Mouse (Mus musculus): Measurements from ENCODE around the gene Tsku. TPM values are rescaled to one million over a fixed set of nuclear protein-coding genes. Genes with fewer than 3 reads are reported as not detected.

Gene Tsku
- polyA plus RNA-seq, 1 experiment from 2014 or later: 7.9 TPM

- Histone ChIP-seq H3K9me3 (ENCODE audit: control insufficient read depth, low read length) (no peaks in the 10 kb centered on the region), H3K4me1 (replicated peaks; ENCODE audit: control insufficient read depth, insufficient read depth, low read length) (peaks cover 18% of the 10 kb centered on the region), H3K27me3 (replicated peaks; ENCODE audit: control insufficient read depth, insufficient read depth, low read length) (no peaks in the 10 kb centered on the region), H3K36me3 (ENCODE audit: control insufficient read depth, insufficient read depth) (peaks cover 14% of the 10 kb centered on the region; the same call in 1 of the 2 replicates), H3K9ac (replicated peaks; ENCODE audit: low read depth, low read length) (no peak overlapping the region), H3K4me3 (replicated peaks; ENCODE audit: low read length) (no peak overlapping the region), H3K27ac (ENCODE audit: low read length) (no peak overlapping the region), H3K4me2 (ENCODE audit: low read length) (no peak overlapping the region)
- no peak for ATAC-seq
- WGBS: 96% methylated on average over 3 of the region's 3 CpGs
Measured at GRCm38 (mm10) chr7:98351523-98351922, 9.6 kb downstream of the Tsku start.

- no peak overlapping the region for H3K4me3 ChIP-seq (replicated peaks; ENCODE audit: low read length)
- H3K9ac ChIP-seq (replicated peaks; ENCODE audit: low read depth, low read length): no peak overlapping the region
- H3K27ac ChIP-seq (ENCODE audit: low read length): no peak overlapping the region
- H3K4me1 ChIP-seq (replicated peaks; ENCODE audit: control insufficient read depth, insufficient read depth, low read length): peaks cover 14% of the 10 kb centered on the region
- ATAC-seq: no peak
- 94% methylated on average over 6 of the region's 6 CpGs for WGBS
- H3K36me3 ChIP-seq (ENCODE audit: control insufficient read depth, insufficient read depth): peaks cover 14% of the 10 kb centered on the region; the same call in 1 of the 2 replicates
- H3K9me3 ChIP-seq (ENCODE audit: control insufficient read depth, low read length): no peaks in the 10 kb centered on the region
- no peak overlapping the region for H3K4me2 ChIP-seq (ENCODE audit: low read length)
- no peaks in the 10 kb centered on the region for H3K27me3 ChIP-seq (replicated peaks; ENCODE audit: control insufficient read depth, insufficient read depth, low read length)
Measured at GRCm38 (mm10) chr7:98349821-98350220, 11.3 kb downstream of the Tsku start.

DNA sequence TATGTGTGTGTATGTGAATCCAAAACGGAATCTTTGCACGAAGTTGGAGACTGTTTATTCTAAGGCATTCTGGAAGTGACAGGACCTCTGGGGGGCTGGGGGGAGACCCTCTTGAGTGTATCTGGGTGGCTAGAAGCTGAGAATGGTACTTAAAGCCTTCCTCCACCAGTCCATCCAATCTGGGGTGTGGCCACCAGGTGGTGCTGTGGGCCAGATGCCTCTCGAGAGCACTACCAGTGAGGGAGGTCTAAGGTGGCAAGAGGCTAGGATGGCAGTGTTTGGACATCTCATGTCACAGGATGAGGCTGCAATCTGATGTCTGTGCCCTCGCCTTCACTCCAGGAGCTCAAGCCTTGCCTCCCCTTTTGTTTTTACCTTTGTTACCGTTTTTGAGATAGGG is 12.0 kb downstream of the Tsku start:
- peaks cover 14% of the 10 kb centered on the region; the same call in 1 of the 2 replicates for H3K36me3 ChIP-seq (ENCODE audit: control insufficient read depth, insufficient read depth)
- peaks cover 7% of the 10 kb centered on the region for H3K4me1 ChIP-seq (replicated peaks; ENCODE audit: control insufficient read depth, insufficient read depth, low read length)
- H3K27ac ChIP-seq (ENCODE audit: low read length): no peak overlapping the region
- peak; percentile 26; the same call in 1 of the 2 replicates for ATAC-seq
- no peak overlapping the region for H3K9ac ChIP-seq (replicated peaks; ENCODE audit: low read depth, low read length)
- 16% methylated on average over 5 of the region's 5 CpGs for WGBS
- no peak overlapping the region for H3K4me3 ChIP-seq (replicated peaks; ENCODE audit: low read length)
- no peaks in the 10 kb centered on the region for H3K27me3 ChIP-seq (replicated peaks; ENCODE audit: control insufficient read depth, insufficient read depth, low read length)
- no peak overlapping the region for H3K4me2 ChIP-seq (ENCODE audit: low read length)
- H3K9me3 ChIP-seq (ENCODE audit: control insufficient read depth, low read length): no peaks in the 10 kb centered on the region

GRCm38 (mm10) chr7:98348043-98348442 is 13.1 kb downstream of the Tsku start:
- H3K4me1 ChIP-seq (replicated peaks; ENCODE audit: control insufficient read depth, insufficient read depth, low read length): no peaks in the 10 kb centered on the region
- H3K9me3 ChIP-seq (ENCODE audit: control insufficient read depth, low read length): no peaks in the 10 kb centered on the region
- WGBS: 57% methylated on average over 7 of the region's 7 CpGs
- ATAC-seq: peak; percentile 29; the same call in 1 of the 2 replicates
- H3K27me3 ChIP-seq (replicated peaks; ENCODE audit: control insufficient read depth, insufficient read depth, low read length): no peaks in the 10 kb centered on the region
- no peak overlapping the region for H3K9ac ChIP-seq (replicated peaks; ENCODE audit: low read depth, low read length)
- H3K27ac ChIP-seq (ENCODE audit: low read length): no peak overlapping the region
- H3K4me3 ChIP-seq (replicated peaks; ENCODE audit: low read length): no peak overlapping the region
- peaks cover 14% of the 10 kb centered on the region; the same call in 1 of the 2 replicates for H3K36me3 ChIP-seq (ENCODE audit: control insufficient read depth, insufficient read depth)
- H3K4me2 ChIP-seq (ENCODE audit: low read length): no peak overlapping the region

DNA sequence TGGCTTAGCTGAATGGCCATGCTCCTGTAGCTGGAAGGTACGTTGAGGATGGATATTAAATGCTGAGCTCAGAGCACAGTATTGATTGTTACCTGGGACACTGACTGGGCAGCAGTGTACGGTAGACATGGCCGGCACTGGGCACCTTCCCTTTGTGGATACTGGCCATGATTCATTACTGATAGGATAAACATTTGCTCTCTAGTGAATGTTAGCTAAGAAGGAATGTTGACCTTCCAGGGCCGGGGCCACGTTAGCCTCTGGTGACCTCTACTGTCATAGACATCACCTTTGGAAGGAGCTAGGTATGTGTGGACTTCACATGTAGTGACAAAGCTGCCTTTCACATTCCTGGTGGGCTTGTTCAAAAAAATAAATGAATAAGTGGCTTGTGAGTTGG is 13.7 kb downstream of the Tsku start:
- H3K4me2 ChIP-seq (ENCODE audit: low read length): no peak overlapping the region
- H3K27me3 ChIP-seq (replicated peaks; ENCODE audit: control insufficient read depth, insufficient read depth, low read length): no peaks in the 10 kb centered on the region
- ATAC-seq: no peak
- peaks cover 14% of the 10 kb centered on the region; the same call in 1 of the 2 replicates for H3K36me3 ChIP-seq (ENCODE audit: control insufficient read depth, insufficient read depth)
- H3K4me3 ChIP-seq (replicated peaks; ENCODE audit: low read length): no peak overlapping the region
- H3K9me3 ChIP-seq (ENCODE audit: control insufficient read depth, low read length): no peaks in the 10 kb centered on the region
- no peaks in the 10 kb centered on the region for H3K4me1 ChIP-seq (replicated peaks; ENCODE audit: control insufficient read depth, insufficient read depth, low read length)
- 86% methylated on average over 5 of the region's 5 CpGs for WGBS
- H3K27ac ChIP-seq (ENCODE audit: low read length): no peak overlapping the region
- no peak overlapping the region for H3K9ac ChIP-seq (replicated peaks; ENCODE audit: low read depth, low read length)

- H3K9ac ChIP-seq (replicated peaks; ENCODE audit: low read depth, low read length): no peak overlapping the region
- H3K27ac ChIP-seq (ENCODE audit: low read length): no peak overlapping the region
- 58% methylated on average over 6 of the region's 6 CpGs for WGBS
- H3K4me3 ChIP-seq (replicated peaks; ENCODE audit: low read length): no peak overlapping the region
- no peak for ATAC-seq
- H3K27me3 ChIP-seq (replicated peaks; ENCODE audit: control insufficient read depth, insufficient read depth, low read length): no peaks in the 10 kb centered on the region
- H3K4me2 ChIP-seq (ENCODE audit: low read length): no peak overlapping the region
- peaks cover 4% of the 10 kb centered on the region; the same call in 1 of the 2 replicates for H3K36me3 ChIP-seq (ENCODE audit: control insufficient read depth, insufficient read depth)
- peaks cover 3% of the 10 kb centered on the region; the same call in 1 of the 2 replicates for H3K4me1 ChIP-seq (replicated peaks; ENCODE audit: control insufficient read depth, insufficient read depth, low read length)
- H3K9me3 ChIP-seq (ENCODE audit: control insufficient read depth, low read length): no peaks in the 10 kb centered on the region
Measured at GRCm38 (mm10) chr7:98345036-98345435, 16.1 kb downstream of the Tsku start.

DNA sequence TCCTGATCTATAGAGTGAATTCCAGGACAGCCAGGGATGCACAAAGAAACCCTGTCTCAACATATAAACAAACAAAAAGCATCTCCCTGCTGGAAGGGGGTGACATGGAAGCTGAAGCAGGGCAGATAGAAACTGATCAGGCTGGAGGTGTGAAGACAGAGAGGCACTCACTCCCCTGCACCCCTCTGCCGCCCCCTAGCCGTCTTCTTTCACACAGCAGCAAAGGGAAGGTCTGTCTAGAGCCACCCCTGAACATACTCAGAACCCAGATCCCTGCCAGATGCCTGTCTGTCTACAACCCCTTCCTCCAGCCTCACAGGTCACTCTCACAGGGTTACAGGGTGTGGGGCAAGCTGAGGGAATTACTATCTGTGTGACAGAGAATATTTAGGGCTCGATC is 16.8 kb downstream of the Tsku start:
- Histone ChIP-seq H3K4me1 (replicated peaks; ENCODE audit: control insufficient read depth, insufficient read depth, low read length) (peaks cover 3% of the 10 kb centered on the region; the same call in 1 of the 2 replicates), H3K27ac (ENCODE audit: low read length) (no peak overlapping the region), H3K4me3 (replicated peaks; ENCODE audit: low read length) (no peak overlapping the region), H3K9ac (replicated peaks; ENCODE audit: low read depth, low read length) (no peak overlapping the region), H3K9me3 (ENCODE audit: control insufficient read depth, low read length) (no peaks in the 10 kb centered on the region), H3K4me2 (ENCODE audit: low read length) (no peak overlapping the region), H3K36me3 (ENCODE audit: control insufficient read depth, insufficient read depth) (no peaks in the 10 kb centered on the region), H3K27me3 (replicated peaks; ENCODE audit: control insufficient read depth, insufficient read depth, low read length) (no peaks in the 10 kb centered on the region)
- WGBS: 31% methylated on average over 3 of the region's 3 CpGs
- ATAC-seq: no peak

DNA sequence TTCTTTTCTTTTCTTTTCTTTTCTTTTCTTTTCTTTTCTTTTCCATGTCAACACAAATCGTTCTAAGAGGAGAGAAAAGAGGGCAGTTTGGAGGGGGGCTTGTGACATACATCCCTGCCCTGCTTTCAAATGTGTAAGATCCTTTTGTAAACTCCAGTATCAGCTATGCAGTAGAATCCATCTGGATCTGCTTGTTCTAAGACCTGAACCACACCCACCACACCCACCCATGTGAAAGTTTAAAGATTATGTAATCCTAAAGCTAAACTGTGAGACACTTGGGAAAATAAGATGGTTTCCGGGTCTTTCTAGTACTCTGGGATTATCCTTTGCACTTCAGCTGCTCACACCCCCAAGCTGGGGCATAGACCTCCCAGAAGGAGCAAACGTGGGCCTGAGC is 18.9 kb downstream of the Tsku start:
- ATAC-seq: no peak
- H3K9ac ChIP-seq (replicated peaks; ENCODE audit: low read depth, low read length): no peak overlapping the region
- WGBS: 48% methylated on average over 3 of the region's 3 CpGs
- H3K9me3 ChIP-seq (ENCODE audit: control insufficient read depth, low read length): no peaks in the 10 kb centered on the region
- H3K36me3 ChIP-seq (ENCODE audit: control insufficient read depth, insufficient read depth): no peaks in the 10 kb centered on the region
- H3K4me3 ChIP-seq (replicated peaks; ENCODE audit: low read length): no peak overlapping the region
- H3K27me3 ChIP-seq (replicated peaks; ENCODE audit: control insufficient read depth, insufficient read depth, low read length): no peaks in the 10 kb centered on the region
- H3K4me2 ChIP-seq (ENCODE audit: low read length): no peak overlapping the region
- H3K27ac ChIP-seq (ENCODE audit: low read length): no peak overlapping the region
- peaks cover 3% of the 10 kb centered on the region; the same call in 1 of the 2 replicates for H3K4me1 ChIP-seq (replicated peaks; ENCODE audit: control insufficient read depth, insufficient read depth, low read length)

GRCm38 (mm10) chr7:98341475-98341874 is 19.7 kb downstream of the Tsku start:
- Histone ChIP-seq H3K4me2 (ENCODE audit: low read length) (peak overlapping the region; percentile 72), H3K9me3 (ENCODE audit: control insufficient read depth, low read length) (no peaks in the 10 kb centered on the region), H3K27ac (ENCODE audit: low read length) (no peak overlapping the region), H3K9ac (replicated peaks; ENCODE audit: low read depth, low read length) (peak overlapping the region; percentile 46), H3K36me3 (ENCODE audit: control insufficient read depth, insufficient read depth) (no peaks in the 10 kb centered on the region), H3K27me3 (replicated peaks; ENCODE audit: control insufficient read depth, insufficient read depth, low read length) (no peaks in the 10 kb centered on the region), H3K4me3 (replicated peaks; ENCODE audit: low read length) (peak overlapping the region; percentile 38), H3K4me1 (replicated peaks; ENCODE audit: control insufficient read depth, insufficient read depth, low read length) (peaks cover 3% of the 10 kb centered on the region; the same call in 1 of the 2 replicates)
- ATAC-seq: peak; percentile 80
- WGBS: 4% methylated on average over 13 of the region's 13 CpGs

GRCm38 (mm10) chr7:98340343-98340742 is 20.8 kb downstream of the Tsku start:
- H3K9me3 ChIP-seq (ENCODE audit: control insufficient read depth, low read length): no peaks in the 10 kb centered on the region
- no peak overlapping the region for H3K4me2 ChIP-seq (ENCODE audit: low read length)
- H3K4me1 ChIP-seq (replicated peaks; ENCODE audit: control insufficient read depth, insufficient read depth, low read length): peaks cover 3% of the 10 kb centered on the region; the same call in 1 of the 2 replicates
- no peaks in the 10 kb centered on the region for H3K36me3 ChIP-seq (ENCODE audit: control insufficient read depth, insufficient read depth)
- H3K27me3 ChIP-seq (replicated peaks; ENCODE audit: control insufficient read depth, insufficient read depth, low read length): no peaks in the 10 kb centered on the region
- no peak for ATAC-seq
- no peak overlapping the region for H3K9ac ChIP-seq (replicated peaks; ENCODE audit: low read depth, low read length)
- no peak overlapping the region for H3K27ac ChIP-seq (ENCODE audit: low read length)
- 77% methylated on average over 5 of the region's 5 CpGs for WGBS
- H3K4me3 ChIP-seq (replicated peaks; ENCODE audit: low read length): no peak overlapping the region
